Mouse (Mus musculus): ENCODE measurements around the gene Padi2. TPM values are rescaled to one million over a fixed set of nuclear protein-coding genes. Genes with fewer than 3 reads are reported as not detected.

Padi2 gene
- polyA plus RNA-seq, 1 experiment from 2014 or later: 0.23 TPM

DNA sequence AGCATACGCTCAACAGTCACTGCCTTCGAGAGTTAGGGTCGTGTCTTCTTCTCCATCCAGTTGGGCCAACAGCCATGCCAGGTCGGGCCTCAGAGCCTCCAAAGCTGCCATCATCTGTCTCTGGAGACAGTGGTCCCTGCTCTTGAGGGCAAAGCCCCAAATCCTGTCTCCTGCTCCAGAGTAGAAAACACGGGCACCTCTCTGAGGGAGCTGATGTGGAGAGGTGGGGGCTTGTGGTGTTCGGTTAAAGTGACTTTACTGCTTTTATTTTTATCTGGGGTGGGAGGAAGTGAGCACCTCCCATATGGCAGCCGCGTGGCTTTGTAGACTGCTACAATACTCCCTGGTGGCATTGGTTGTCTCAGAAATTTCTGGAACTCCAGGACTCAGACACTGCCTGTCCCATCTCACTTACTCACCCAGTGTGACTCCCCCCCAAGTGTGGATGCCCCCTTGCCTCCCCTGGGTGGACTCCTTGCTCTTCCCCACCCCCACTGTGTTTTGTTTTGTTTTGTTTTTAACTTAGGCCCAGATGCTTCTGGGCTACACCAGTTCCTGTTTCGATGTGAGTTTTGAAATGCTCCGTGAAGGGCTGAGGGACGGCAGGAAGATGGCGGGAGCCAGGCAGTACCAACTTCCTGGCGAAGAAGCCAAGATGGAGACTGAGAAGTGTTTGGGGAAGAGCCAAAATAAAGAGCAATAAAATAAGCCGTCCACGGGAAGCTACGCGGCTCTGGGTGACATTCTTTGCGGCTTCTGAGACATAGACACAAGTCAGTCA lies 45.9 kb downstream of the Padi2 start:
- no peak overlapping the region for H3K4me3 ChIP-seq (ENCODE audit: low read depth, low read length)
- H3K27ac ChIP-seq (ENCODE audit: low read depth, low read length): no peak overlapping the region
- no peak for DNase-seq (ENCODE audit: low spot score)
- peaks cover 4% of the 10 kb centered on the region; the same call in 1 of the 2 replicates for H3K4me1 ChIP-seq (replicated peaks; ENCODE audit: control insufficient read depth, insufficient read depth, low read length)
- H3K36me3 ChIP-seq (ENCODE audit: control insufficient read depth, insufficient read depth, low read length): no peaks in the 10 kb centered on the region
- 91% methylated on average over 18 of the region's 18 CpGs for WGBS
- H3K27me3 ChIP-seq (ENCODE audit: control insufficient read depth, insufficient read depth, low read length): no peaks in the 10 kb centered on the region
- no peak overlapping the region for H3K9ac ChIP-seq (ENCODE audit: low read length)
- no peak overlapping the region for H3K4me2 ChIP-seq (ENCODE audit: low read depth, low read length, severe bottlenecking)
- ATAC-seq (replicated peaks; ENCODE audit: low FRiP score): no peak
- no peaks in the 10 kb centered on the region for H3K9me3 ChIP-seq (ENCODE audit: control insufficient read depth, low read length)

DNA sequence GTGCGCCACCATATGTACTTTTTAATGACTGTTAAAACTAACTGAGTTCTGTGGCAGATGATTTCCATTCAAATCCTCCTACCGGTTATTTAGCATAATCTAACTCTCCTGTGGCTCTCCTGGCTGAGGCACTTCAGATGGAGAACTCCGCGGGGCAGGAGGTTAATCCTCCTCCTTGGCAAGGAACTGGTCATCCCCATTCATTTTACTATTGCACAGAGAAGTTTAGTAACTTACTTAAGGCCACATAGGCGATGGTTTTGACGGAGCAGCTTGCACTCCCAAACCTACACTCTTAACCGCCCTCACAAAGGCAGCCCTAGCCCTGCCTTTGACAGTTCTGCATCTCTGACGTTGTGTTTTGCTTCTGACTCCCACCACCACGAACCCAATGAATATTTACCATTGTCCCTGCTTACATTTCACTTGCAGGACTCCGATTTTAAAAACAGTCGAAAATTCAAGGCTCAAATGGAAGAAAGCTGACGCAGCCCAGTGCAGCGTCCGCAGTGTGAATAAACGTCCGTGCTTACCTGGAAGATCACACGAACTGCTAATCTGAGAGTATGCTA lies 51.1 kb downstream of the Padi2 start:
- 4% methylated on average over 17 of the region's 17 CpGs for WGBS
- Histone ChIP-seq H3K9ac (ENCODE audit: low read length) (peak overlapping the region; percentile 55), H3K27me3 (ENCODE audit: control insufficient read depth, insufficient read depth, low read length) (no peaks in the 10 kb centered on the region)

DNA sequence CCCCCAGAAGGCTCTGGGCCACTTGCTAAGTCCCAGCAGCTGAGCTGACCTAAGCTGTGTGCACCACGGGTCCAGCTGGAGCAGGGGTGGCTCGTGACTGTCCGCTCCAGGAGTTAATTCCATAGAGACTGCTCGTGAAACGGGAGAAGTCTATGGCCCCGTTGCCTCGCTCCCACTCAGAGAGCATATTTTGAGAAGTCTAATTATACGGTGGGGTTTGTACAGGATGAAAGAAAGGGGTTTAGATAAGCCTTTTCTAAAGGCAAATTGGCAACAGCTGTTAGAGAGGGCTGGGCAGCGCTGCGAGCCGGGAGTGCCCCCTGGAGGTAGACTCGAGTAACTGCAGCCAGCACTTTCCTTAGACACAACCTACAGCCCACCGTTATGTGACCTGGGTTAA lies 51.6 kb downstream of the Padi2 start:
- H3K36me3 ChIP-seq (ENCODE audit: control insufficient read depth, insufficient read depth, low read length): no peaks in the 10 kb centered on the region
- H3K9ac ChIP-seq (ENCODE audit: low read length): peak overlapping the region; percentile 55
- no peaks in the 10 kb centered on the region for H3K9me3 ChIP-seq (ENCODE audit: control insufficient read depth, low read length)
- H3K4me1 ChIP-seq (replicated peaks; ENCODE audit: control insufficient read depth, insufficient read depth, low read length): peaks cover 9% of the 10 kb centered on the region; the same call in 1 of the 2 replicates
- DNase-seq (ENCODE audit: low spot score): peak; percentile 86
- H3K27me3 ChIP-seq (ENCODE audit: control insufficient read depth, insufficient read depth, low read length): no peaks in the 10 kb centered on the region
- peak overlapping the region; percentile 33 for H3K4me3 ChIP-seq (ENCODE audit: low read depth, low read length)
- peak overlapping the region; percentile 61 for H3K4me2 ChIP-seq (ENCODE audit: low read depth, low read length, severe bottlenecking)
- H3K27ac ChIP-seq (ENCODE audit: low read depth, low read length): no peak overlapping the region
- no peak for ATAC-seq (replicated peaks; ENCODE audit: low FRiP score)
- 0% methylated on average over 13 of the region's 13 CpGs for WGBS

More for the DNA sequence above, 51.1 kb downstream of the Padi2 start:
- no peak for ATAC-seq (replicated peaks; ENCODE audit: low FRiP score)
- DNase-seq (ENCODE audit: low spot score): no peak
- Histone ChIP-seq H3K36me3 (ENCODE audit: control insufficient read depth, insufficient read depth, low read length) (no peaks in the 10 kb centered on the region), H3K4me1 (replicated peaks; ENCODE audit: control insufficient read depth, insufficient read depth, low read length) (peaks cover 9% of the 10 kb centered on the region; the same call in 1 of the 2 replicates), H3K9me3 (ENCODE audit: control insufficient read depth, low read length) (no peaks in the 10 kb centered on the region), H3K4me3 (ENCODE audit: low read depth, low read length) (peak overlapping the region; percentile 33), H3K4me2 (ENCODE audit: low read depth, low read length, severe bottlenecking) (peak overlapping the region; percentile 61), H3K27ac (ENCODE audit: low read depth, low read length) (no peak overlapping the region)

DNA sequence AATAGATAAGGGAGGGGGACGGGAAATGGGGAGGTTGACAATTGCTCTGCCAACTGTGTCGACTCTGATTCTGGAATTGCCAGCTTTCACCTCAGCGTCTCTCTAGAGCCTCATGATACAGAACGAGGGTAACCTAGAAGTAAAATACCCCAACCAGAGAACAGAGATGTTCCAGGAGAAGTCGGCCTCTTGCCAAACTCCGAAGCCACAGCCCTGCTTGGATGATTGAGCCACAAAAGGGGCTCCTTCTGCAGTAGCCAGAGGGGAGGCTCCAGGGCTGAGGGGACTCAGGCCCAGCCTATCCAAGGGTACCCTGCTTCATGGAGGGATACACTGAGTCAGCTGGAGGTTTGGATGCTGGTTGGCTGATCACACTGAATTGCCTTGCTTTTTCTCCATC lies 52.2 kb downstream of the Padi2 start:
- H3K9me3 ChIP-seq (ENCODE audit: control insufficient read depth, low read length): no peaks in the 10 kb centered on the region
- DNase-seq (ENCODE audit: low spot score) (no peak), ATAC-seq (replicated peaks; ENCODE audit: low FRiP score) (no peak)
- no peaks in the 10 kb centered on the region for H3K27me3 ChIP-seq (ENCODE audit: control insufficient read depth, insufficient read depth, low read length)
- H3K36me3 ChIP-seq (ENCODE audit: control insufficient read depth, insufficient read depth, low read length): no peaks in the 10 kb centered on the region
- no peak overlapping the region for H3K9ac ChIP-seq (ENCODE audit: low read length)
- peaks cover 12% of the 10 kb centered on the region; the same call in 1 of the 2 replicates for H3K4me1 ChIP-seq (replicated peaks; ENCODE audit: control insufficient read depth, insufficient read depth, low read length)
- H3K4me2 ChIP-seq (ENCODE audit: low read depth, low read length, severe bottlenecking): no peak overlapping the region
- no peak overlapping the region for H3K4me3 ChIP-seq (ENCODE audit: low read depth, low read length)
- H3K27ac ChIP-seq (ENCODE audit: low read depth, low read length): no peak overlapping the region
- WGBS: 64% methylated on average over 6 of the region's 6 CpGs

DNA sequence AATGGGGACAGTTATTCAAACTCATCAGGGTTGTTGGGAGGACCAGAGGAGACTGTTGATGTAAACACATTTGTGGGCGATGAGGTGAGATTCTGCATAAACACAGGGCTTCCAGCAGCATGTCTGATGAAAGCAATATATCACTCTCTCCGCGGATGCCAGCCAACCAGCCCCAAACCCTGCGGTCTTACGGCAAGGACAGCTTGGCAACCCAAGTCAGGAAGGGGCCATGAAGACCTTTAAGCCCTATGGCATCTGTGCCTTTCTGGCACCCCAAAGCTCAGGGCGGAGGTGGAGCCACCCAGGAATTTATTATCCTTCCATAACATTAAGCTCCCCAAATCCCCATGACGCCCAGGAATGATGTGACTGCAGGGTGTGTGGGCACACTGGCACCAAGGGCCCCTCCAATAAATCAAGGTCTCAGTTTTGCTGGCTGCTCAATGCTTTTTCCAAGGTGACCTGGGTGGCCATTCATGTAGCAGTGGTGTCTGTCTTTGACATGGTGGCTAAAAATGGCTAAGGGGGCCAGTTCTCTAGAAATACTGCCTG lies 53.1 kb downstream of the Padi2 start:
- Histone ChIP-seq H3K27ac (ENCODE audit: low read depth, low read length) (no peak overlapping the region), H3K27me3 (ENCODE audit: control insufficient read depth, insufficient read depth, low read length) (no peaks in the 10 kb centered on the region), H3K4me1 (replicated peaks; ENCODE audit: control insufficient read depth, insufficient read depth, low read length) (peaks cover 12% of the 10 kb centered on the region; the same call in 1 of the 2 replicates), H3K36me3 (ENCODE audit: control insufficient read depth, insufficient read depth, low read length) (no peaks in the 10 kb centered on the region), H3K9ac (ENCODE audit: low read length) (no peak overlapping the region), H3K9me3 (ENCODE audit: control insufficient read depth, low read length) (no peaks in the 10 kb centered on the region), H3K4me3 (ENCODE audit: low read depth, low read length) (no peak overlapping the region), H3K4me2 (ENCODE audit: low read depth, low read length, severe bottlenecking) (no peak overlapping the region)
- WGBS: 91% methylated on average over 7 of the region's 7 CpGs
- DNase-seq (ENCODE audit: low spot score) (no peak), ATAC-seq (replicated peaks; ENCODE audit: low FRiP score) (no peak)

DNA sequence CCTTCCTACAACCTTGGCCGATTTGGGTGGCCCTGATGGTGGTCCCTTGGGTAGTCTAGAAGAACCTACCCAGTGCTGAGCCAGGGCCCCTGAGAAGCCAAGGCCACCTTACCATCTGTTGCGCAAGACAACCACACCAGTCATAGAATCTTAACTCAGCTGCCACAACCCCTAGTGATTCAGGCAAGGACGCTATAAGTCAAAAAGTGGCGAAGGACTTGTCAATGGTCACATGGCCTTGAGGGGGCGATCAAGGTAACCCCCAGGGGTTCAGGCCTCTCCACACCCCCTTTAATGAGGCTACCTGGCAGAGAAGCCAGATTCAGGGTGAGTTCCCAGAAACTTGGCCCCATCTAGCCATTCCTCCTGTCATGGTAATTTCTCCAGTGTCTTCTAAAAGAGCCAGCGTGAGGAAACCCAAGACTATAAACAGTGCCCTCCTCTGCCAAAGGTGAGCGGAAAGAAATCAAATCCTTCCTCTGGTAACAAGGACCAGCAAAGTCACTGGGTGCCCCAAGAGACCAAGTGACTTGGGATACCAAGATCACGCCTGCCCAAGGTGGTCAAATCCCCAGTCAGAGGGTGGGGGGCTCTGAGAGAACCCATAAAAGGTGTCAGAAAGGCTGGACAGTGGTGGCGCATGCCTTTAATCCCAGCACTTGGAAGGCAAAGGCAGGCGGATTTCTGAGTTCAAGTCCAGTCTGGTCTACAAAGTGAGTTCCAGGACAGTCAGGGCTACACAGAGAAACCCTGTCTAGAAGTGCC lies 53.8 kb downstream of the Padi2 start:
- no peak for ATAC-seq (replicated peaks; ENCODE audit: low FRiP score)
- Histone ChIP-seq H3K4me1 (replicated peaks; ENCODE audit: control insufficient read depth, insufficient read depth, low read length) (peaks cover 15% of the 10 kb centered on the region; the same call in 1 of the 2 replicates), H3K27ac (ENCODE audit: low read depth, low read length) (no peak overlapping the region)

DNA sequence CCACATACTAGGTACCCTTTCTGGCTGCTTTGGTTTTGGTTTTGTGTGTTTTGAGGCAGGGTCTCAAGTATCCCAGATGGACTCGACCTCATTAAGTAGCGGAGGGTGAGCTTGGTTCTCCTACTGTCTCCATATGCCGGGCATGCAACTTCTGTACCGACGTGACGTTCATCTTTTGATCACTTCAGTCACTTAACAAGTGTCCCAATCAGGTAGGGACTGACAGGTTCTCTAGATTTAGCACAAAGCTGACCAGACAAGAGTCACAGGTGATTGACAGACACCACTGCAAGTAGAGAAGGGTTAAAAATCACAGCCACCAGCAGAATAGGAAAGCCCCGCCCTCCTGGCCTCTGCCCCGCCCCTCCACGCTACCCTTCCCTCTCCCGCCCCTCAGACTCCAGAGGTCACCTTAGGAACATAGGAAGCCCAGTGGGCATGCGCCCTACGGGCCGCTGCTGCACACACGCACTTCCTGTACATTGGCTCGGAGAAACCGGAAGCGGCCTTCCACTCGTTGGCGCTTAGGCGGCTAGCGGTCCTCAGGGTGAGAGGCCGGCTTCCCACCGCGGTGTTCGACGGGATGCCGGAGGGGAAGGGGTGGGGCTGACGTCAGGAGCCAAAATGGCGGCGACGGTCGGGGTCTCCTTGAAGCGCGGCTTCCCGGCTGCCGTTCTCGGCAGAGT lies 54.8 kb downstream of the Padi2 start, which contains the start of gene Sdhb:
Sdhb (plus strand) TSS at position 423 of the 686 bp plus-strand sequence.
- DNase-seq (ENCODE audit: low spot score) (peak; percentile 98), ATAC-seq (replicated peaks; ENCODE audit: low FRiP score) (peak; percentile 96)
- Histone ChIP-seq H3K27me3 (ENCODE audit: control insufficient read depth, insufficient read depth, low read length) (no peaks in the 10 kb centered on the region), H3K4me1 (replicated peaks; ENCODE audit: control insufficient read depth, insufficient read depth, low read length) (peaks cover 15% of the 10 kb centered on the region; the same call in 1 of the 2 replicates), H3K9me3 (ENCODE audit: control insufficient read depth, low read length) (no peaks in the 10 kb centered on the region), H3K4me2 (ENCODE audit: low read depth, low read length, severe bottlenecking) (peak within 1 kb of the TSS; percentile 94), H3K27ac (ENCODE audit: low read depth, low read length) (peak within 1 kb of the TSS; percentile 66; the same call in 1 of the 2 replicates), H3K36me3 (ENCODE audit: control insufficient read depth, insufficient read depth, low read length) (no peaks in the 10 kb centered on the region), H3K4me3 (ENCODE audit: low read depth, low read length) (peak within 1 kb of the TSS; percentile 96), H3K9ac (ENCODE audit: low read length) (peak within 1 kb of the TSS; percentile 95)
- 4% methylated on average over 37 of the region's 37 CpGs for WGBS

More for the DNA sequence above, 53.8 kb downstream of the Padi2 start:
- H3K9me3 ChIP-seq (ENCODE audit: control insufficient read depth, low read length): no peaks in the 10 kb centered on the region
- no peak overlapping the region for H3K4me2 ChIP-seq (ENCODE audit: low read depth, low read length, severe bottlenecking)
- no peak for DNase-seq (ENCODE audit: low spot score)
- H3K36me3 ChIP-seq (ENCODE audit: control insufficient read depth, insufficient read depth, low read length): no peaks in the 10 kb centered on the region
- H3K9ac ChIP-seq (ENCODE audit: low read length): no peak overlapping the region
- 81% methylated on average over 10 of the region's 10 CpGs for WGBS
- H3K4me3 ChIP-seq (ENCODE audit: low read depth, low read length): no peak overlapping the region
- H3K27me3 ChIP-seq (ENCODE audit: control insufficient read depth, insufficient read depth, low read length): no peaks in the 10 kb centered on the region
